Mouse (Mus musculus) midbrain, embryonic 15.5 days (tissue): ENCODE results near the gene Sh3gl3. TPM values are rescaled to one million over a fixed set of nuclear protein-coding genes. Genes with fewer than 3 reads are reported as not detected.
A peak's percentile ranks its signal among the peaks of the same experiment; 100 is the strongest.

Experiments
- ATAC-seq: fragments of 200-750 bp; cut with Nextera tagmentation; replicated peaks from 2 replicates; pipeline ENCODE4 v1.8.0; 2017; ENCODE audit warnings: moderate TSS enrichment
- H3K27ac ChIP-seq: fragments of 300-500 bp; sonication (generic); 2 replicates; pipeline ENCODE4 v1.5.1; 2015; ENCODE audit warnings: mild to moderate bottlenecking, inconsistent platforms
- H3K27me3 ChIP-seq: fragments of 300-500 bp; sonication (generic); replicated peaks from 2 replicates; pipeline ENCODE4 v1.6.1; 2015; ENCODE audit warnings: inconsistent platforms
- H3K36me3 ChIP-seq: fragments of 300-500 bp; sonication (generic); replicated peaks from 2 replicates; pipeline ENCODE4 v1.6.1; 2015; ENCODE audit warnings: inconsistent platforms
- H3K4me1 ChIP-seq: fragments of 300-500 bp; sonication (generic); 2 replicates; pipeline ENCODE4 v1.6.1; 2015; ENCODE audit warnings: inconsistent platforms
- H3K4me2 ChIP-seq: fragments of 300-500 bp; sonication (generic); 2 replicates; pipeline ENCODE4 v1.6.1; 2015; ENCODE audit warnings: inconsistent platforms, mild to moderate bottlenecking, moderate library complexity
- H3K4me3 ChIP-seq: fragments of 300-500 bp; sonication (generic); 2 replicates; pipeline ENCODE4 v1.5.1; 2015; ENCODE audit warnings: mild to moderate bottlenecking, inconsistent platforms
- H3K9ac ChIP-seq: fragments of 300-500 bp; sonication (generic); 2 replicates; pipeline ENCODE4 v1.6.1; 2015; ENCODE audit warnings: mild to moderate bottlenecking, inconsistent platforms
- H3K9me3 ChIP-seq: fragments of 300-500 bp; sonication (generic); 2 replicates; pipeline ENCODE4 v1.6.1; 2016; ENCODE audit warnings: inconsistent platforms
- WGBS: fragments of 180-500 bp; shearing (Covaris S2); methylation state at CpG from one replicate; pipeline ENCODE4 v1.1.7; 2015; ENCODE audit warnings: mixed read lengths; 5-methylcytosine and 5-hydroxymethylcytosine counted together
- polyA plus RNA-seq: library from polyadenylated mRNA; unstranded; fragments of >200 nt; fragmentation: Nextera tagmentation; extraction: Ambion mirVana; gene quantifications from 2 replicates; pipeline ENCODE4 v1.2.1, GENCODE M21; 2015

Sh3gl3 gene
- polyA plus RNA-seq, 1 experiment from 2014 or later: 75.1 TPM

GRCm38 (mm10) chr7:82240424-82241240 lies 67.0 kb downstream of the Sh3gl3 start:
- peaks cover 3% of the 10 kb centered on the region; the same call in 1 of the 2 replicates for H3K4me1 ChIP-seq
- no peak overlapping the region for H3K9ac ChIP-seq
- H3K4me2 ChIP-seq: no peak overlapping the region
- H3K9me3 ChIP-seq: no peaks in the 10 kb centered on the region
- no peaks in the 10 kb centered on the region for H3K36me3 ChIP-seq
- WGBS: 78% methylated on average over 8 of the region's 8 CpGs
- no peak overlapping the region for H3K27ac ChIP-seq
- no peak for ATAC-seq
- no peaks in the 10 kb centered on the region for H3K27me3 ChIP-seq
- no peak overlapping the region for H3K4me3 ChIP-seq

- H3K9ac ChIP-seq: no peak overlapping the region
- no peaks in the 10 kb centered on the region for H3K9me3 ChIP-seq
- H3K27me3 ChIP-seq: no peaks in the 10 kb centered on the region
- H3K36me3 ChIP-seq: no peaks in the 10 kb centered on the region
- H3K4me1 ChIP-seq: peaks cover 13% of the 10 kb centered on the region
- H3K4me2 ChIP-seq: no peak overlapping the region
- WGBS: 83% methylated on average over 3 of the region's 3 CpGs
- ATAC-seq: no peak
- no peak overlapping the region for H3K27ac ChIP-seq
- H3K4me3 ChIP-seq: no peak overlapping the region
Observed at GRCm38 (mm10) chr7:82244701-82245100, 71.1 kb downstream of the Sh3gl3 start.

GRCm38 (mm10) chr7:82248953-82249695 lies 75.5 kb downstream of the Sh3gl3 start:
- no peak overlapping the region for H3K4me3 ChIP-seq
- no peak overlapping the region for H3K4me2 ChIP-seq
- H3K36me3 ChIP-seq: no peaks in the 10 kb centered on the region
- peak; percentile 69 for ATAC-seq
- H3K27me3 ChIP-seq: no peaks in the 10 kb centered on the region
- WGBS: 62% methylated on average over 10 of the region's 10 CpGs
- peaks cover 10% of the 10 kb centered on the region for H3K4me1 ChIP-seq
- no peaks in the 10 kb centered on the region for H3K9me3 ChIP-seq
- H3K27ac ChIP-seq: peak overlapping the region; percentile 70
- no peak overlapping the region for H3K9ac ChIP-seq

- Histone ChIP-seq H3K27ac (no peak overlapping the region), H3K4me1 (peaks cover 10% of the 10 kb centered on the region), H3K4me3 (no peak overlapping the region), H3K27me3 (no peaks in the 10 kb centered on the region), H3K36me3 (no peaks in the 10 kb centered on the region), H3K4me2 (no peak overlapping the region), H3K9me3 (no peaks in the 10 kb centered on the region), H3K9ac (no peak overlapping the region)
- ATAC-seq: no peak
- 94% methylated on average over 1 of the region's 1 CpGs for WGBS
Observed at GRCm38 (mm10) chr7:82253309-82253708, 79.7 kb downstream of the Sh3gl3 start.

- no peak for ATAC-seq
- Histone ChIP-seq H3K4me3 (no peak overlapping the region), H3K4me1 (no peaks in the 10 kb centered on the region), H3K36me3 (no peaks in the 10 kb centered on the region), H3K27ac (no peak overlapping the region), H3K9ac (no peak overlapping the region), H3K4me2 (no peak overlapping the region), H3K9me3 (no peaks in the 10 kb centered on the region), H3K27me3 (no peaks in the 10 kb centered on the region)
- 78% methylated on average over 6 of the region's 6 CpGs for WGBS
Observed at GRCm38 (mm10) chr7:82256936-82257335, 83.3 kb downstream of the Sh3gl3 start.

- 94% methylated on average over 4 of the region's 4 CpGs for WGBS
- Histone ChIP-seq H3K4me1 (no peaks in the 10 kb centered on the region), H3K9ac (no peak overlapping the region), H3K9me3 (no peaks in the 10 kb centered on the region), H3K27me3 (no peaks in the 10 kb centered on the region), H3K4me3 (no peak overlapping the region), H3K27ac (no peak overlapping the region), H3K4me2 (no peak overlapping the region), H3K36me3 (no peaks in the 10 kb centered on the region)
- ATAC-seq: no peak
Observed at GRCm38 (mm10) chr7:82257530-82257929, 83.9 kb downstream of the Sh3gl3 start.

- Histone ChIP-seq H3K36me3 (no peaks in the 10 kb centered on the region), H3K27ac (no peak overlapping the region), H3K27me3 (no peaks in the 10 kb centered on the region), H3K9me3 (no peaks in the 10 kb centered on the region), H3K4me1 (no peaks in the 10 kb centered on the region), H3K4me3 (no peak overlapping the region), H3K4me2 (no peak overlapping the region), H3K9ac (no peak overlapping the region)
- 74% methylated on average over 6 of the region's 6 CpGs for WGBS
- ATAC-seq: no peak
Observed at GRCm38 (mm10) chr7:82260210-82260609, 86.6 kb downstream of the Sh3gl3 start.

GRCm38 (mm10) chr7:82263141-82263540 lies 89.5 kb downstream of the Sh3gl3 start:
- Histone ChIP-seq H3K9ac (no peak overlapping the region), H3K4me2 (no peak overlapping the region), H3K4me3 (no peak overlapping the region), H3K9me3 (no peaks in the 10 kb centered on the region), H3K4me1 (no peaks in the 10 kb centered on the region), H3K27ac (no peak overlapping the region), H3K36me3 (no peaks in the 10 kb centered on the region), H3K27me3 (no peaks in the 10 kb centered on the region)
- ATAC-seq: 0 out of 2 replicates have a peak, but pooled peaks have one; percentile 50
- WGBS: 16% methylated on average over 8 of the region's 8 CpGs

- no peak overlapping the region for H3K27ac ChIP-seq
- no peaks in the 10 kb centered on the region for H3K9me3 ChIP-seq
- H3K4me2 ChIP-seq: no peak overlapping the region
- ATAC-seq: no peak
- no peaks in the 10 kb centered on the region for H3K4me1 ChIP-seq
- H3K27me3 ChIP-seq: no peaks in the 10 kb centered on the region
- H3K36me3 ChIP-seq: 0 out of 2 replicates have a peak, but pooled peaks cover under 1% of the 10 kb centered on the region
- no peak overlapping the region for H3K4me3 ChIP-seq
- H3K9ac ChIP-seq: no peak overlapping the region
- 68% methylated on average over 2 of the region's 2 CpGs for WGBS
Observed at GRCm38 (mm10) chr7:82264119-82264518, 90.5 kb downstream of the Sh3gl3 start.

GRCm38 (mm10) chr7:82265365-82265764 lies 91.7 kb downstream of the Sh3gl3 start:
- H3K4me2 ChIP-seq: no peak overlapping the region
- no peak overlapping the region for H3K4me3 ChIP-seq
- ATAC-seq: no peak
- WGBS: 79% methylated on average over 4 of the region's 4 CpGs
- no peaks in the 10 kb centered on the region for H3K9me3 ChIP-seq
- H3K27me3 ChIP-seq: no peaks in the 10 kb centered on the region
- no peak overlapping the region for H3K27ac ChIP-seq
- no peaks in the 10 kb centered on the region for H3K4me1 ChIP-seq
- H3K36me3 ChIP-seq: 0 out of 2 replicates have a peak, but pooled peaks cover 3% of the 10 kb centered on the region
- no peak overlapping the region for H3K9ac ChIP-seq

GRCm38 (mm10) chr7:82269948-82270347 lies 96.3 kb downstream of the Sh3gl3 start:
- WGBS: 17% methylated on average over 1 of the region's 1 CpGs
- H3K9me3 ChIP-seq: no peaks in the 10 kb centered on the region
- H3K4me3 ChIP-seq: no peak overlapping the region
- H3K9ac ChIP-seq: no peak overlapping the region
- H3K27me3 ChIP-seq: no peaks in the 10 kb centered on the region
- no peak for ATAC-seq
- H3K36me3 ChIP-seq: 0 out of 2 replicates have a peak, but pooled peaks cover 3% of the 10 kb centered on the region
- H3K27ac ChIP-seq: no peak overlapping the region
- no peaks in the 10 kb centered on the region for H3K4me1 ChIP-seq
- H3K4me2 ChIP-seq: no peak overlapping the region

- no peak for ATAC-seq
- Histone ChIP-seq H3K9ac (no peak overlapping the region), H3K27ac (no peak overlapping the region), H3K36me3 (0 out of 2 replicates have a peak, but pooled peaks cover 3% of the 10 kb centered on the region), H3K4me3 (no peak overlapping the region), H3K4me2 (no peak overlapping the region), H3K9me3 (no peaks in the 10 kb centered on the region), H3K27me3 (no peaks in the 10 kb centered on the region), H3K4me1 (no peaks in the 10 kb centered on the region)
- 82% methylated on average over 5 of the region's 5 CpGs for WGBS
Observed at GRCm38 (mm10) chr7:82271742-82272141, 98.1 kb downstream of the Sh3gl3 start.
